Mouse (Mus musculus) megakaryocyte, embryonic 14.5 days (primary cell): ENCODE measurements at regions not wholly inside any gene's neighbourhood (a gene's known extent, or its start where the extent isn't known, plus 50 kb on each side); places are given as distances from the start of the nearest gene placed in this dataset.

Experiments used
- FLI1 ChIP-seq: IDR thresholded peaks from 2 replicates; pipeline ENCODE4 v1.6.1; 2012; ENCODE audit warnings: low read length, inconsistent platforms, mixed read lengths
- GATA1 ChIP-seq: IDR thresholded peaks from 3 replicates; pipeline ENCODE4 v1.6.1; 2012; ENCODE audit warnings: mixed read lengths, low read length, inconsistent platforms, borderline replicate concordance

GRCm38 (mm10) chr13:6395562-6396223 lies 152.3 kb upstream of the Pitrm1 start:
- no peak for TF ChIP-seq FLI1
- no peak for TF ChIP-seq GATA1
